In genomic region chr1:168214040-168214443, GRCm38 (mm10) we compare ENCODE assay signal across 8 mouse cellular contexts.
A peak's percentile ranks its signal among the peaks of the same experiment; 100 is the strongest.
DNase-seq lines count a peak whose midpoint lies in the region; ATAC-seq and TF ChIP-seq lines count a peak whose summit lies in the region.

No protein-coding gene starts in this region.

- peak; percentile 73 for TF ChIP-seq CTCF in C2C12 (IDR thresholded peaks at IDR 0.05; ENCODE audit: control insufficient read depth, insufficient read depth, insufficient read length)
- peak; percentile 72 for TF ChIP-seq CTCF in embryonic fibroblast, embryonic 13.5 days (IDR thresholded peaks at IDR 0.05; ENCODE audit: borderline replicate concordance, insufficient read depth, low read length)
- TF ChIP-seq CTCF in midbrain, postnatal 0 days (IDR thresholded peaks at IDR 0.05) = peak; percentile 98

- peaks cover 5% of the 10 kb centered on the region for H3K79me3 ChIP-seq in C2C12 (ENCODE audit: low read depth)

- no peaks in the 10 kb centered on the region for H3K27me3 ChIP-seq in C2C12 (ENCODE audit: control insufficient read depth, insufficient read depth, insufficient read length)
- H3K27me3 ChIP-seq in heart, embryonic 10.5 days (ENCODE audit: insufficient read depth, poor library complexity, severe bottlenecking) = no peaks in the 10 kb centered on the region
- no peaks in the 10 kb centered on the region for H3K27me3 ChIP-seq in kidney, embryonic 14.5 days (ENCODE audit: control insufficient read depth, insufficient read depth, low read length)
- H3K27me3 ChIP-seq in limb, embryonic 14.5 days (ENCODE audit: control insufficient read depth, insufficient read depth, low read length) = no peaks in the 10 kb centered on the region
- H3K27me3 ChIP-seq in midbrain, postnatal 0 days (ENCODE audit: insufficient read depth, low read length) = no peaks in the 10 kb centered on the region

- no peak for TF ChIP-seq POLR2A in embryonic fibroblast, embryonic 13.5 days (IDR thresholded peaks at IDR 0.05; ENCODE audit: low read depth, low read length)
- no peak for TF ChIP-seq POLR2A in limb, embryonic 14.5 days (IDR thresholded peaks at IDR 0.05; ENCODE audit: borderline replicate concordance, extremely low read depth, insufficient read depth, insufficient read length)

- peaks cover 8% of the 10 kb centered on the region for H3K4me1 ChIP-seq in embryonic fibroblast, embryonic 13.5 days (ENCODE audit: control insufficient read depth, insufficient read depth, low read length)
- H3K4me1 ChIP-seq in heart, embryonic 10.5 days = peaks cover 40% of the 10 kb centered on the region
- peaks cover 30% of the 10 kb centered on the region for H3K4me1 ChIP-seq in kidney, embryonic 14.5 days (ENCODE audit: control insufficient read depth, insufficient read depth, low read length)
- H3K4me1 ChIP-seq in limb, embryonic 14.5 days (ENCODE audit: control insufficient read depth, insufficient read depth, low read length) = peaks cover 8% of the 10 kb centered on the region; the same call in 1 of the 2 replicates
- peaks cover 17% of the 10 kb centered on the region for H3K4me1 ChIP-seq in midbrain, postnatal 0 days (ENCODE audit: insufficient read depth, low read length)

- H3ac ChIP-seq in C2C12 (ENCODE audit: control insufficient read depth, insufficient read length, low read depth) = no peak overlapping the region

- ATAC-seq in kidney, embryonic 14.5 days (ENCODE audit: low FRiP score, low TSS enrichment) = peak; percentile 79; the same call in 1 of the 2 replicates
- peak; percentile 76 for ATAC-seq in limb, embryonic 14.5 days (ENCODE audit: low FRiP score, low read depth)
- peak; percentile 84 for ATAC-seq in midbrain, postnatal 0 days (ENCODE audit: low FRiP score)

- WGBS in heart, embryonic 10.5 days = 6% methylated on average over 5 of the region's 5 CpGs
- 10% methylated on average over 5 of the region's 5 CpGs for WGBS in kidney, embryonic 14.5 days
- WGBS in limb, embryonic 14.5 days = 14% methylated on average over 5 of the region's 5 CpGs
- WGBS in midbrain, postnatal 0 days = 3% methylated on average over 5 of the region's 5 CpGs

- peaks cover 2% of the 10 kb centered on the region for H3K36me3 ChIP-seq in C2C12 (ENCODE audit: control insufficient read depth, insufficient read depth)
- peaks cover 7% of the 10 kb centered on the region for H3K36me3 ChIP-seq in heart, embryonic 10.5 days
- peaks cover 8% of the 10 kb centered on the region for H3K36me3 ChIP-seq in kidney, embryonic 14.5 days (ENCODE audit: control insufficient read depth, insufficient read depth, low read length)
- peaks cover 5% of the 10 kb centered on the region for H3K36me3 ChIP-seq in limb, embryonic 14.5 days (ENCODE audit: control insufficient read depth, insufficient read depth, low read length)
- H3K36me3 ChIP-seq in midbrain, postnatal 0 days (ENCODE audit: insufficient read depth, low read length) = peaks cover 5% of the 10 kb centered on the region; the same call in 1 of the 2 replicates

- no peak overlapping the region for H3K9ac ChIP-seq in kidney, embryonic 14.5 days (ENCODE audit: low read depth, low read length)
- no peak overlapping the region for H3K9ac ChIP-seq in limb, embryonic 14.5 days (ENCODE audit: low read depth, low read length, severe bottlenecking)
- H3K9ac ChIP-seq in midbrain, postnatal 0 days (replicated peaks; ENCODE audit: low read length, poor library complexity, severe bottlenecking) = no peak overlapping the region

- peak; percentile 93 for DNase-seq in brain, adult 2 months (ENCODE audit: low read depth, low spot score)
- peak; percentile 91 for DNase-seq in heart, embryonic 10.5 days (ENCODE audit: low spot score)
- DNase-seq in limb, embryonic 14.5 days (ENCODE audit: low spot score) = peak; percentile 78
- DNase-seq in midbrain, postnatal 0 days (ENCODE audit: low spot score) = peak; percentile 95
- DNase-seq in telencephalon, adult 2 months (ENCODE audit: low read depth, low spot score) = peak; percentile 72

- no peaks in the 10 kb centered on the region for H3K9me3 ChIP-seq in heart, embryonic 10.5 days
- no peaks in the 10 kb centered on the region for H3K9me3 ChIP-seq in kidney, embryonic 14.5 days (ENCODE audit: control insufficient read depth, low read length)
- no peaks in the 10 kb centered on the region for H3K9me3 ChIP-seq in limb, embryonic 14.5 days (ENCODE audit: control insufficient read depth, low read length)
- no peaks in the 10 kb centered on the region for H3K9me3 ChIP-seq in midbrain, postnatal 0 days (ENCODE audit: low read length)

- no peak overlapping the region for H3K4me2 ChIP-seq in kidney, embryonic 14.5 days (replicated peaks; ENCODE audit: low read depth, low read length)
- no peak overlapping the region for H3K4me2 ChIP-seq in limb, embryonic 14.5 days (replicated peaks; ENCODE audit: low read depth, low read length, severe bottlenecking)
- H3K4me2 ChIP-seq in midbrain, postnatal 0 days (ENCODE audit: low read depth, low read length, poor library complexity, severe bottlenecking) = peak overlapping the region; percentile 9; the same call in 1 of the 2 replicates

- H3K27ac ChIP-seq in embryonic fibroblast, embryonic 13.5 days (ENCODE audit: insufficient read depth, low read length) = no peak overlapping the region
- 0 out of 2 replicates have a peak overlapping the region, but pooled peaks have one; percentile 24 for H3K27ac ChIP-seq in heart, embryonic 10.5 days
- H3K27ac ChIP-seq in kidney, embryonic 14.5 days (ENCODE audit: low read depth, low read length) = no peak overlapping the region
- H3K27ac ChIP-seq in limb, embryonic 14.5 days (replicated peaks; ENCODE audit: low read depth, low read length) = no peak overlapping the region
- H3K27ac ChIP-seq in midbrain, postnatal 0 days (ENCODE audit: low read depth, low read length) = 0 out of 2 replicates have a peak overlapping the region, but pooled peaks have one; percentile 18

- H3K79me2 ChIP-seq in C2C12 (ENCODE audit: control insufficient read depth, insufficient read depth) = peaks cover 77% of the 10 kb centered on the region

- no peak overlapping the region for H3K4me3 ChIP-seq in C2C12 (ENCODE audit: insufficient read depth, poor library complexity, severe bottlenecking)
- no peak overlapping the region for H3K4me3 ChIP-seq in embryonic fibroblast, embryonic 13.5 days (ENCODE audit: insufficient read depth, low read length)
- no peak overlapping the region for H3K4me3 ChIP-seq in heart, embryonic 10.5 days
- no peak overlapping the region for H3K4me3 ChIP-seq in kidney, embryonic 14.5 days (ENCODE audit: low read length)
- H3K4me3 ChIP-seq in limb, embryonic 14.5 days (replicated peaks; ENCODE audit: low read length) = no peak overlapping the region
- no peak overlapping the region for H3K4me3 ChIP-seq in midbrain, postnatal 0 days (ENCODE audit: low read depth, low read length)

TF ChIP-seq in C2C12, 6 proteins besides CTCF, POLR2A, EP300 and RAD21:
- TF ChIP-seq MAX (IDR thresholded peaks at IDR 0.05) = no peak
- TF ChIP-seq MYOG (IDR thresholded peaks at IDR 0.05; ENCODE audit: control insufficient read depth, extremely low read depth, insufficient read length) = no peak
- TF ChIP-seq FOSL1 (IDR thresholded peaks at IDR 0.05; ENCODE audit: insufficient read depth, low read length, poor library complexity, severe bottlenecking) = no peak
- no peak for TF ChIP-seq USF1 (IDR thresholded peaks at IDR 0.05; ENCODE audit: low read depth)
- TF ChIP-seq CEBPB (IDR thresholded peaks at IDR 0.05; ENCODE audit: low read depth) = no peak
- TF ChIP-seq MYOD1 (IDR thresholded peaks at IDR 0.05; ENCODE audit: control insufficient read depth, insufficient read length, low read depth) = no peak

Comparison
In these comparisons a context has a peak if more than half of its experiments do, and no peak if none do; other contexts are left out.
1. H3K27ac ChIP-seq: peak in heart, embryonic 10.5 days (single experiment) and midbrain, postnatal 0 days (single experiment); none in embryonic fibroblast, embryonic 13.5 days (single experiment), kidney, embryonic 14.5 days (single experiment) and limb, embryonic 14.5 days (single experiment).
2. Peak in every context shown above with its lines, with median percentiles within 50 percentile points of each other: CTCF ChIP-seq, DNase-seq and ATAC-seq.